Mouse (Mus musculus) stomach, embryonic 16.5 days (tissue): Measurements from ENCODE around the gene Pcnp. TPM values are rescaled to one million over a fixed set of nuclear protein-coding genes. Genes with fewer than 3 reads are reported as not detected.
"Not testable (repeated sequence)": the region's sequence is repeated elsewhere in the genome, so short reads cannot be mapped to it uniquely, and the experiment has no call there.

ENCODE experiments used
- ATAC-seq: fragments of 200-750 bp; cut with Nextera tagmentation; 2 replicates; pipeline ENCODE4 v1.8.0; 2017; ENCODE audit warnings: moderate number of reproducible peaks, moderate TSS enrichment; ENCODE audit not compliant: insufficient read depth, low FRiP score
- H3K27ac ChIP-seq: fragments of 300-500 bp; sonication (generic); 2 replicates; pipeline ENCODE4 v1.5.1; 2014; ENCODE audit warnings: low read length
- H3K27me3 ChIP-seq: fragments of 300-500 bp; sonication (generic); 2 replicates; pipeline ENCODE4 v1.6.1; 2014; ENCODE audit warnings: low read length, control low read depth, mixed read lengths; ENCODE audit not compliant: control insufficient read depth, insufficient read depth
- H3K36me3 ChIP-seq: fragments of 300-500 bp; sonication (generic); 2 replicates; pipeline ENCODE4 v1.6.1; 2014; ENCODE audit warnings: low read length; ENCODE audit not compliant: control insufficient read depth, insufficient read depth
- H3K4me1 ChIP-seq: fragments of 300-500 bp; sonication (generic); 2 replicates; pipeline ENCODE4 v1.6.1; 2014; ENCODE audit warnings: low read length, control low read depth, mixed read lengths; ENCODE audit not compliant: control insufficient read depth, insufficient read depth
- H3K4me2 ChIP-seq: fragments of 300-500 bp; sonication (generic); 2 replicates; pipeline ENCODE4 v1.6.1; 2014; ENCODE audit warnings: low read depth, low read length, mixed read lengths
- H3K4me3 ChIP-seq: fragments of 300-500 bp; sonication (generic); replicated peaks from 2 replicates; pipeline ENCODE4 v1.5.1; 2014; ENCODE audit warnings: mild to moderate bottlenecking, low read length
- H3K9ac ChIP-seq: fragments of 300-500 bp; sonication (generic); 2 replicates; pipeline ENCODE4 v1.6.1; 2014; ENCODE audit warnings: low read length
- H3K9me3 ChIP-seq: fragments of 300-500 bp; sonication (generic); replicated peaks from 2 replicates; pipeline ENCODE4 v1.6.1; 2016; ENCODE audit warnings: low read length, control low read depth; ENCODE audit not compliant: control insufficient read depth
- WGBS: fragments of 180-500 bp; shearing (Covaris S2); extraction: QIAGEN DNeasy Blood & Tissue Kit; methylation state at CpG from one replicate; pipeline ENCODE4 v1.1.7; 2014; 5-methylcytosine and 5-hydroxymethylcytosine counted together
- microRNA-seq: library from miRNA; unstranded; fragments of <30 nt; microRNA quantifications from one replicate; pipeline ENCODE4, GENCODE M21; 2016
- polyA plus RNA-seq: library from polyadenylated mRNA; unstranded; fragments of >200 nt; fragmentation: Nextera tagmentation; extraction: Ambion mirVana; gene quantifications from 2 replicates; pipeline ENCODE4 v1.2.1, GENCODE M21; 2015

Pcnp gene
- polyA plus RNA-seq, 1 experiment from 2014 or later, result 216 TPM

DNA sequence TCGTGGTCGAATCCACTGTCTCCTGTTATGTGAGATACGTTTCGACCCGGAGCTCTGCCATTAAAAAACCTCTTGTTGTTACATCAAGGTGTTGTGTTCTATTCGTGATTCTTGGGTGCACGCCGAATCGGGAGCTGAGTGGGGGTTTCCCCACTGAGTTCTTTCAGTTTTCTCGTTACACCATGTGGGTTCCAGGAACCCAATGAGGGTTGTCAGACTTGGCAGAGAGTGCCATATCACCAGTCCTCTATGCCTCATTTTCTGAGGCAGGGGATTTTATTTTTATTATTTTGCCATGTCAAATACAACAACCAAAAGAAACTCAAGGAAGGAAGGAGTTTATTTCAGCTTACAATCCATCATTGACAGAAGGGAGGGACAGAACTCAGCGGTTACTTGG lies 66.5 kb downstream of the Pcnp start:
- ATAC-seq, H3K4me2 ChIP-seq, H3K9me3 ChIP-seq, H3K4me3 ChIP-seq, H3K27ac ChIP-seq, H3K9ac ChIP-seq, H3K4me1 ChIP-seq, H3K27me3 ChIP-seq, H3K36me3 ChIP-seq: not testable (repeated sequence)
- WGBS, result 90% methylated on average over 5 of the region's 11 CpGs

Small RNA genes lying within 50 kb of the gene (microRNA-seq; reads per million reads assigned to microRNA genes)
- not detected for gene Gm24047

Other genes with a start within 250 kb of the Pcnp start
- 10.0 and 10.6 TPM in 2 replicates for gene Nfkbiz, start 190.8 kb downstream of the Pcnp start, polyA plus RNA-seq
- gene Nxpe3, start 134.5 kb downstream of the Pcnp start, polyA plus RNA-seq, result 0.65 and 0.85 TPM in 2 replicates
- gene Cep97, start 94.9 kb downstream of the Pcnp start, polyA plus RNA-seq, result 6.8 TPM in 2 replicates
- gene Rpl24, start 63.5 kb downstream of the Pcnp start, polyA plus RNA-seq, result 560 and 735 TPM in 2 replicates
- gene Zbtb11, start 55.9 kb downstream of the Pcnp start, polyA plus RNA-seq, result 14.8 and 15.8 TPM in 2 replicates
- gene Trmt10c, start 8.1 kb upstream of the Pcnp start, polyA plus RNA-seq, result 22.6 and 28.5 TPM in 2 replicates
- gene Senp7, start 18.6 kb upstream of the Pcnp start, polyA plus RNA-seq, result 27.0 and 27.3 TPM in 2 replicates
- gene Impg2, start 174.6 kb upstream of the Pcnp start, polyA plus RNA-seq, result 0.12 and 0.39 TPM in 2 replicates